Mouse (Mus musculus) MEL (cell line): Measurements from ENCODE around the gene Rnaset2b.
"Not testable (repeated sequence)": the region's sequence is repeated elsewhere in the genome, so short reads cannot be mapped to it uniquely, and the experiment has no call there.

Source experiments
- CHD1 ChIP-seq: IDR thresholded peaks from 2 replicates; pipeline ENCODE4 v1.6.1; 2012; ENCODE audit warnings: low read depth, mild to moderate bottlenecking, inconsistent platforms, low read length, improper control_type of control experiment
- CHD2 ChIP-seq: IDR thresholded peaks from 2 replicates; pipeline ENCODE4 v1.6.1; 2011; ENCODE audit warnings: low read length, improper control_type of control experiment
- CTCF ChIP-seq, 3 experiments: IDR thresholded peaks in 2 of 3; conservative IDR thresholded peaks in 1 of 3; 2 replicates each; pipeline ENCODE4 v1.5.1; 2011 to 2012; ENCODE audit warnings: low read length in 3 of 3, low read depth in 2 of 3, mild to moderate bottlenecking in 2 of 3, improper control_type of control experiment in 1 of 3, inconsistent platforms in 1 of 3, mixed read lengths in 1 of 3, moderate library complexity in 1 of 3; ENCODE audit not compliant: control insufficient read depth in 1 of 3, insufficient read depth in 1 of 3, poor library complexity in 1 of 3, severe bottlenecking in 1 of 3
- NRF1 ChIP-seq: IDR thresholded peaks from 2 replicates; pipeline ENCODE4 v1.6.1; 2014; ENCODE audit warnings: low read depth, mild to moderate bottlenecking, inconsistent platforms, low read length, improper control_type of control experiment, moderate library complexity; ENCODE audit not compliant: poor library complexity, insufficient read depth, severe bottlenecking
- POLR2A ChIP-seq, 2 experiments: IDR thresholded peaks; 2 replicates each; pipeline ENCODE4 v1.6.1; 2011 to 2012; ENCODE audit warnings: low read length in 2 of 2, mild to moderate bottlenecking in 2 of 2, control low read depth in 1 of 2, improper control_type of control experiment in 1 of 2, low read depth in 1 of 2, moderate library complexity in 1 of 2; ENCODE audit not compliant: control insufficient read depth in 1 of 2, insufficient read depth in 1 of 2, poor library complexity in 1 of 2
- POLR2AphosphoS2 ChIP-seq: IDR thresholded peaks from 2 replicates; pipeline ENCODE4 v1.6.1; 2011; ENCODE audit warnings: low read length, improper control_type of control experiment
- TCF12 ChIP-seq: IDR thresholded peaks from 2 replicates; pipeline ENCODE4 v1.6.1; 2014; ENCODE audit warnings: low read depth, mild to moderate bottlenecking, inconsistent platforms, low read length, improper control_type of control experiment, moderate library complexity
- USF1 ChIP-seq: IDR thresholded peaks from 2 replicates; pipeline ENCODE4 v1.6.1; 2014; ENCODE audit warnings: low read depth, mild to moderate bottlenecking, inconsistent platforms, low read length, improper control_type of control experiment, moderate library complexity
- ZMIZ1 ChIP-seq: IDR thresholded peaks from 2 replicates; pipeline ENCODE4 v1.6.1; 2012; ENCODE audit warnings: low read depth, mild to moderate bottlenecking, inconsistent platforms, low read length, improper control_type of control experiment, moderate library complexity

- not testable (repeated sequence) for TF ChIP-seq POLR2A (IDR thresholded peaks at IDR 0.05; ENCODE audit: control insufficient read depth in 1 of 2, insufficient read depth in 1 of 2, low read depth in 1 of 2, low read length in 2 of 2, poor library complexity in 1 of 2); CTCF (IDR thresholded peaks at IDR 0.05 in 2 of 3, conservative IDR thresholded peaks at IDR 0.05 in 1 of 3; ENCODE audit: control insufficient read depth in 1 of 3, insufficient read depth in 1 of 3, low read depth in 2 of 3, low read length in 3 of 3, poor library complexity in 1 of 3, severe bottlenecking in 1 of 3); POLR2AphosphoS2; ZMIZ1; CHD2; TCF12; USF1; CHD1; NRF1
Observed at GRCm38 (mm10) chr17:7005646-7006045, 35.2 kb downstream of the Rnaset2b start.
